Mouse (Mus musculus) thymus, postnatal 4 days (tissue): Measurements from ENCODE around the gene Mospd3.
A peak's percentile ranks its signal among the peaks of the same experiment; 100 is the strongest.
"Not testable (repeated sequence)": the region's sequence is repeated elsewhere in the genome, so short reads cannot be mapped to it uniquely, and the experiment has no call there.

Source experiments
- DNase-seq: peaks from one replicate; pipeline ENCODE4 v3.0.0; 2021

Mospd3 gene

GRCm38 (mm10) chr5:137614921-137615320 is 14.1 kb upstream of the Mospd3 start:
- DNase-seq = not testable (repeated sequence)

- DNase-seq = no peak
These were observed 12.7 kb upstream of the Mospd3 start, which contains the start of gene Pcolce for GRCm38 (mm10) chr5:137613550-137613949. TSS of gene Pcolce (minus strand) at chr5:137613784.

- no peak for DNase-seq
These were observed 12.2 kb upstream of the Mospd3 start for GRCm38 (mm10) chr5:137613076-137613475.

- DNase-seq = no peak
These were observed 10.4 kb upstream of the Mospd3 start for GRCm38 (mm10) chr5:137611245-137611602.

- DNase-seq = no peak
These were observed 9.8 kb upstream of the Mospd3 start for GRCm38 (mm10) chr5:137610548-137611244.

GRCm38 (mm10) chr5:137610056-137610455 is 9.2 kb upstream of the Mospd3 start:
- no peak for DNase-seq

GRCm38 (mm10) chr5:137609292-137609691 is 8.4 kb upstream of the Mospd3 start:
- no peak for DNase-seq

GRCm38 (mm10) chr5:137608654-137609190 is 7.9 kb upstream of the Mospd3 start:
- no peak for DNase-seq

- no peak for DNase-seq
These were observed 7.2 kb upstream of the Mospd3 start for GRCm38 (mm10) chr5:137607860-137608653.

- peak; percentile 55 for DNase-seq
These were observed 489 bp upstream of the Mospd3 start for GRCm38 (mm10) chr5:137601365-137601729.

GRCm38 (mm10) chr5:137600281-137600618 is 608 bp downstream of the Mospd3 start:
- DNase-seq = no peak

GRCm38 (mm10) chr5:137599600-137599999 is 1.3 kb downstream of the Mospd3 start:
- DNase-seq = no peak

- DNase-seq = no peak
These were observed 2.6 kb downstream of the Mospd3 start for GRCm38 (mm10) chr5:137598100-137598826.

GRCm38 (mm10) chr5:137597625-137598024 is 3.2 kb downstream of the Mospd3 start:
- DNase-seq = no peak

- peak; percentile 47 for DNase-seq
These were observed 4.1 kb downstream of the Mospd3 start for GRCm38 (mm10) chr5:137596601-137597261.

GRCm38 (mm10) chr5:137595921-137596320 is 4.9 kb downstream of the Mospd3 start:
- DNase-seq = no peak

GRCm38 (mm10) chr5:137590507-137590906 is 10.4 kb downstream of the Mospd3 start:
- no peak for DNase-seq

GRCm38 (mm10) chr5:137584976-137585375 is 15.9 kb downstream of the Mospd3 start:
- DNase-seq = peak; percentile 85

GRCm38 (mm10) chr5:137583670-137584169 is 17.1 kb downstream of the Mospd3 start:
- peak; percentile 65 for DNase-seq

- DNase-seq = no peak
These were observed 18.2 kb downstream of the Mospd3 start for GRCm38 (mm10) chr5:137582702-137583101.

GRCm38 (mm10) chr5:137580246-137580645 is 20.6 kb downstream of the Mospd3 start:
- no peak for DNase-seq

GRCm38 (mm10) chr5:137574470-137574901 is 26.4 kb downstream of the Mospd3 start:
- DNase-seq = no peak
